Mouse (Mus musculus): ENCODE measurements around the gene Krt9. TPM values are rescaled to one million over a fixed set of nuclear protein-coding genes. Genes with fewer than 3 reads are reported as not detected.
"Not testable (repeated sequence)": the region's sequence is repeated elsewhere in the genome, so short reads cannot be mapped to it uniquely, and the experiment has no call there.

The Krt9 gene
- not detected in 2 replicates for polyA plus RNA-seq (2015; fragmentation: Nextera tagmentation; extraction: Ambion mirVana)

GRCm38 (mm10) chr11:100192992-100193391 lies at the start of gene Krt9:
Gene Krt9, minus strand, starts transcription at chr11:100193246.
- no peak for ATAC-seq (ENCODE audit: low read depth)
- Histone ChIP-seq H3K9ac (ENCODE audit: low read depth, low read length) (no peak within 1 kb of the TSS), H3K4me2 (ENCODE audit: low read depth, low read length) (no peak within 1 kb of the TSS), H3K9me3 (replicated peaks; ENCODE audit: control insufficient read depth, low read length) (no peaks in the 10 kb centered on the region), H3K4me3 (ENCODE audit: low read depth, low read length) (no peak within 1 kb of the TSS), H3K27me3 (ENCODE audit: control insufficient read depth, insufficient read depth, low read depth, low read length) (no peaks in the 10 kb centered on the region), H3K4me1 (ENCODE audit: control insufficient read depth, low read depth, low read length) (no peaks in the 10 kb centered on the region), H3K36me3 (ENCODE audit: control insufficient read depth, insufficient read depth) (no peaks in the 10 kb centered on the region), H3K27ac (ENCODE audit: low read length) (no peak within 1 kb of the TSS)
- 50% methylated on average over 9 of the region's 9 CpGs for WGBS (ENCODE audit: insufficient replicate concordance)

GRCm38 (mm10) chr11:100240272-100240671 lies 47.2 kb upstream of the Krt9 start:
- WGBS (ENCODE audit: insufficient replicate concordance) = 67% methylated on average over 4 of the region's 4 CpGs
- not testable (repeated sequence) for ATAC-seq (ENCODE audit: low read depth); H3K27me3 ChIP-seq (ENCODE audit: control insufficient read depth, insufficient read depth, low read depth, low read length)

GRCm38 (mm10) chr11:100221741-100222140 lies 28.7 kb upstream of the Krt9 start:
- WGBS (ENCODE audit: insufficient replicate concordance) = 51% methylated on average over 8 of the region's 8 CpGs
- Histone ChIP-seq H3K36me3 (ENCODE audit: control insufficient read depth, insufficient read depth) (no peaks in the 10 kb centered on the region), H3K4me2 (ENCODE audit: low read depth, low read length) (no peak overlapping the region), H3K9me3 (replicated peaks; ENCODE audit: control insufficient read depth, low read length) (no peaks in the 10 kb centered on the region), H3K27me3 (ENCODE audit: control insufficient read depth, insufficient read depth, low read depth, low read length) (no peaks in the 10 kb centered on the region), H3K27ac (ENCODE audit: low read length) (no peak overlapping the region), H3K4me3 (ENCODE audit: low read depth, low read length) (no peak overlapping the region), H3K4me1 (ENCODE audit: control insufficient read depth, low read depth, low read length) (no peaks in the 10 kb centered on the region), H3K9ac (ENCODE audit: low read depth, low read length) (no peak overlapping the region)
- ATAC-seq (ENCODE audit: low read depth) = no peak

More at GRCm38 (mm10) chr11:100240272-100240671, 47.2 kb upstream of the Krt9 start:
- H3K9ac ChIP-seq (ENCODE audit: low read depth, low read length); H3K4me2 ChIP-seq (ENCODE audit: low read depth, low read length); H3K4me1 ChIP-seq (ENCODE audit: control insufficient read depth, low read depth, low read length); H3K36me3 ChIP-seq (ENCODE audit: control insufficient read depth, insufficient read depth); H3K27ac ChIP-seq (ENCODE audit: low read length); H3K9me3 ChIP-seq (replicated peaks; ENCODE audit: control insufficient read depth, low read length); H3K4me3 ChIP-seq (ENCODE audit: low read depth, low read length): not testable (repeated sequence)

GRCm38 (mm10) chr11:100219304-100219703 lies 26.3 kb upstream of the Krt9 start:
- Histone ChIP-seq H3K9ac (ENCODE audit: low read depth, low read length) (no peak overlapping the region), H3K9me3 (replicated peaks; ENCODE audit: control insufficient read depth, low read length) (no peaks in the 10 kb centered on the region), H3K27ac (ENCODE audit: low read length) (no peak overlapping the region), H3K4me2 (ENCODE audit: low read depth, low read length) (no peak overlapping the region), H3K4me3 (ENCODE audit: low read depth, low read length) (no peak overlapping the region), H3K4me1 (ENCODE audit: control insufficient read depth, low read depth, low read length) (no peaks in the 10 kb centered on the region), H3K27me3 (ENCODE audit: control insufficient read depth, insufficient read depth, low read depth, low read length) (no peaks in the 10 kb centered on the region), H3K36me3 (ENCODE audit: control insufficient read depth, insufficient read depth) (no peaks in the 10 kb centered on the region)
- ATAC-seq (ENCODE audit: low read depth) = no peak
- 57% methylated on average over 4 of the region's 4 CpGs for WGBS (ENCODE audit: insufficient replicate concordance)

GRCm38 (mm10) chr11:100208542-100208941 lies 15.5 kb upstream of the Krt9 start:
- H3K27ac ChIP-seq (ENCODE audit: low read length) = no peak overlapping the region
- 34% methylated on average over 6 of the region's 6 CpGs for WGBS (ENCODE audit: insufficient replicate concordance)
- no peaks in the 10 kb centered on the region for H3K27me3 ChIP-seq (ENCODE audit: control insufficient read depth, insufficient read depth, low read depth, low read length)
- ATAC-seq (ENCODE audit: low read depth) = no peak
- no peak overlapping the region for H3K9ac ChIP-seq (ENCODE audit: low read depth, low read length)
- H3K9me3 ChIP-seq (replicated peaks; ENCODE audit: control insufficient read depth, low read length) = no peaks in the 10 kb centered on the region
- no peak overlapping the region for H3K4me3 ChIP-seq (ENCODE audit: low read depth, low read length)
- no peaks in the 10 kb centered on the region for H3K36me3 ChIP-seq (ENCODE audit: control insufficient read depth, insufficient read depth)
- H3K4me1 ChIP-seq (ENCODE audit: control insufficient read depth, low read depth, low read length) = no peaks in the 10 kb centered on the region
- no peak overlapping the region for H3K4me2 ChIP-seq (ENCODE audit: low read depth, low read length)

GRCm38 (mm10) chr11:100207498-100207897 lies 14.5 kb upstream of the Krt9 start, which contains the start of gene Krt14:
Gene Krt14, minus strand, starts transcription at chr11:100207548.
- 71% methylated on average over 8 of the region's 8 CpGs for WGBS (ENCODE audit: insufficient replicate concordance)

GRCm38 (mm10) chr11:100203448-100203847 lies 10.4 kb upstream of the Krt9 start:
- H3K9me3 ChIP-seq (replicated peaks; ENCODE audit: control insufficient read depth, low read length) = no peaks in the 10 kb centered on the region
- H3K27ac ChIP-seq (ENCODE audit: low read length) = no peak overlapping the region
- no peak overlapping the region for H3K9ac ChIP-seq (ENCODE audit: low read depth, low read length)
- no peak for ATAC-seq (ENCODE audit: low read depth)
- H3K4me3 ChIP-seq (ENCODE audit: low read depth, low read length) = no peak overlapping the region
- no peaks in the 10 kb centered on the region for H3K4me1 ChIP-seq (ENCODE audit: control insufficient read depth, low read depth, low read length)
- WGBS (ENCODE audit: insufficient replicate concordance) = 21% methylated on average over 6 of the region's 6 CpGs
- H3K27me3 ChIP-seq (ENCODE audit: control insufficient read depth, insufficient read depth, low read depth, low read length) = no peaks in the 10 kb centered on the region
- no peaks in the 10 kb centered on the region for H3K36me3 ChIP-seq (ENCODE audit: control insufficient read depth, insufficient read depth)
- no peak overlapping the region for H3K4me2 ChIP-seq (ENCODE audit: low read depth, low read length)

More at GRCm38 (mm10) chr11:100207498-100207897, 14.5 kb upstream of the Krt9 start, which contains the start of gene Krt14:
- H3K27me3 ChIP-seq (ENCODE audit: control insufficient read depth, insufficient read depth, low read depth, low read length) = no peaks in the 10 kb centered on the region
- no peak within 1 kb of the TSS for H3K4me3 ChIP-seq (ENCODE audit: low read depth, low read length)
- H3K9me3 ChIP-seq (replicated peaks; ENCODE audit: control insufficient read depth, low read length) = no peaks in the 10 kb centered on the region
- H3K9ac ChIP-seq (ENCODE audit: low read depth, low read length) = no peak within 1 kb of the TSS
- no peaks in the 10 kb centered on the region for H3K4me1 ChIP-seq (ENCODE audit: control insufficient read depth, low read depth, low read length)
- H3K36me3 ChIP-seq (ENCODE audit: control insufficient read depth, insufficient read depth) = no peaks in the 10 kb centered on the region
- no peak within 1 kb of the TSS for H3K4me2 ChIP-seq (ENCODE audit: low read depth, low read length)
- ATAC-seq (ENCODE audit: low read depth) = no peak
- H3K27ac ChIP-seq (ENCODE audit: low read length) = no peak within 1 kb of the TSS

GRCm38 (mm10) chr11:100202906-100203305 lies 9.9 kb upstream of the Krt9 start:
- H3K36me3 ChIP-seq (ENCODE audit: control insufficient read depth, insufficient read depth) = no peaks in the 10 kb centered on the region
- no peak overlapping the region for H3K27ac ChIP-seq (ENCODE audit: low read length)
- H3K27me3 ChIP-seq (ENCODE audit: control insufficient read depth, insufficient read depth, low read depth, low read length) = no peaks in the 10 kb centered on the region
- ATAC-seq (ENCODE audit: low read depth) = no peak
- H3K9me3 ChIP-seq (replicated peaks; ENCODE audit: control insufficient read depth, low read length) = no peaks in the 10 kb centered on the region
- H3K4me2 ChIP-seq (ENCODE audit: low read depth, low read length) = no peak overlapping the region
- 54% methylated on average over 4 of the region's 4 CpGs for WGBS (ENCODE audit: insufficient replicate concordance)
- H3K4me3 ChIP-seq (ENCODE audit: low read depth, low read length) = no peak overlapping the region
- H3K9ac ChIP-seq (ENCODE audit: low read depth, low read length) = no peak overlapping the region
- H3K4me1 ChIP-seq (ENCODE audit: control insufficient read depth, low read depth, low read length) = no peaks in the 10 kb centered on the region

- Histone ChIP-seq H3K9ac (ENCODE audit: low read depth, low read length) (no peak overlapping the region), H3K27ac (ENCODE audit: low read length) (no peak overlapping the region), H3K4me2 (ENCODE audit: low read depth, low read length) (no peak overlapping the region), H3K4me1 (ENCODE audit: control insufficient read depth, low read depth, low read length) (no peaks in the 10 kb centered on the region), H3K4me3 (ENCODE audit: low read depth, low read length) (no peak overlapping the region), H3K36me3 (ENCODE audit: control insufficient read depth, insufficient read depth) (no peaks in the 10 kb centered on the region), H3K9me3 (replicated peaks; ENCODE audit: control insufficient read depth, low read length) (no peaks in the 10 kb centered on the region), H3K27me3 (ENCODE audit: control insufficient read depth, insufficient read depth, low read depth, low read length) (no peaks in the 10 kb centered on the region)
- ATAC-seq (ENCODE audit: low read depth) = no peak
- WGBS (ENCODE audit: insufficient replicate concordance) = 33% methylated on average over 8 of the region's 8 CpGs
Observed at GRCm38 (mm10) chr11:100200104-100200820, 7.2 kb upstream of the Krt9 start.

Measured in liver, embryonic 16.5 days (tissue).